Mouse (Mus musculus) bone marrow, adult 2 months (tissue): ENCODE data around the gene Vasp. TPM values are rescaled to one million over a fixed set of nuclear protein-coding genes. Genes with fewer than 3 reads are reported as not detected.

Experiments
- H3K27ac ChIP-seq: fragments of 200-500 bp; 2 replicates; pipeline ENCODE4 v1.5.1; 2012; ENCODE audit warnings: low read depth, mild to moderate bottlenecking, control low read depth, inconsistent platforms, low read length; ENCODE audit not compliant: control insufficient read depth, poor library complexity, insufficient read depth
- H3K4me1 ChIP-seq: fragments of 200-500 bp; 2 replicates; pipeline ENCODE4 v1.6.1; 2011; ENCODE audit warnings: low read length; ENCODE audit not compliant: control insufficient read depth, insufficient read depth
- H3K4me3 ChIP-seq: fragments of 200-500 bp; replicated peaks from 2 replicates; pipeline ENCODE3; 2011; ENCODE audit warnings: mild to moderate bottlenecking, low read depth, low read length, control low read depth; ENCODE audit not compliant: control insufficient read depth
- CTCF ChIP-seq: fragments of 200-500 bp; IDR thresholded peaks from 2 replicates; pipeline ENCODE4 v1.5.1; 2011; ENCODE audit warnings: low read length, control low read depth; ENCODE audit not compliant: control insufficient read depth, insufficient read depth
- POLR2A ChIP-seq: fragments of 200-500 bp; IDR thresholded peaks from 2 replicates; pipeline ENCODE4 v1.6.1; 2011; ENCODE audit warnings: low read depth, mild to moderate bottlenecking, control low read depth, low read length, borderline replicate concordance; ENCODE audit not compliant: control insufficient read depth
- WGBS: fragments of 180-500 bp; shearing (Covaris S2); methylation state at CpG from one replicate; pipeline ENCODE4 v1.1.7; 2018; 5-methylcytosine and 5-hydroxymethylcytosine counted together
- polyA plus RNA-seq: library from polyadenylated mRNA; stranded (reverse); fragments of >200 nt; gene quantifications from 2 replicates; pipeline ENCODE4 v1.2.4, GENCODE M21; 2011; ENCODE audit warnings: low replicate concordance; ENCODE audit not compliant: missing spikeins, insufficient read depth, insufficient read length

Gene Vasp
- polyA plus RNA-seq, 1 experiment: 135 TPM

DNA sequence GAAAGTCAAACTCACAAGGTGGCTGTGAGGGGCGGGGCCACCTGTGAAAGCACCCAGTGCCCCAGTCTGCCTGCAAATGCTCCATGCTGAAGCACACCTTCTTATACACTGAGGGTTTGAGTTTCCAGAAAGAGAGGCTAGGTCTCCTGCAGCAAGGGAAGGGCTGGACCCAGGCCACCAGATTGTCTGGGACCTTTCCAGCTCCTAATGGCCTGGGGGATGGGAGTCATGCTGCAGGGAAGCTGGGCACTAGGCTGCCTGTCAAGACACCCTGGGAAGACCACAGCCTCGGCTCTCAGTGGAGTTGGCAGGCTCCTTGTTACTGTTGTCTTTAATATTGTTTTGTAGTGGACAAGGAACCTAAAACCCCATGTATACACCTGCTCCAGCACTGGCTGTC is 35.2 kb downstream of the Vasp start:
- TF ChIP-seq CTCF (no peak), POLR2A (no peak)
- no peaks in the 10 kb centered on the region for H3K4me1 ChIP-seq
- 87% methylated on average over 2 of the region's 2 CpGs for WGBS
- H3K27ac ChIP-seq: no peak overlapping the region
- no peak overlapping the region for H3K4me3 ChIP-seq

DNA sequence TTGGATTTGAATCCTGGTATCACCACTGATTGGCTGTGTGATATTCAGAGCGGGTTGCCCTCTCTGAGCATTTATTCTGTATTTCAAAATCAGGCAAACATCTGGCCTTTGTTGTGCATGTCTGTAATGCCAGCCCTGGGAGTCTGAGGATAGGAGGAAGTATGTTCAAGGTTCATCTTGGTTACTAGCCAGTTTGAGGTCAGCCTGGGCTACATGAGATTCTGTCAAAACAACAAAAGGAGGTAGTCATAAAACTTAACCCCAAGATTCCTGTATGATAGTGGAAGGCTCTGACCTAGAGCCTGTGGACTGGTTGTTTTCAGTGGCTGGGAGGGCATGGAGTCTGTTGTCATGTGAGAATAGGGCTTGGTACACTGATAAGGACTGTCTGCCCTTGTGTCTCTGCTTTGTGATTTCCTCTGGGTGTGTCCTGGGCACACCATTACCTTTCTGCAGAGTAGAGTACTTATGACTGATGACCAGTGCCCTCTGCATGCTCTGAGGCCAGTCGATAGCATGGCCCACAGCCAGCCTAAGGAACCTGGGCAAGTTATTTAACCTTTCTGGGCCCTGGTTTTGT is 36.4 kb downstream of the Vasp start:
- WGBS: 59% methylated on average over 2 of the region's 2 CpGs
- no peaks in the 10 kb centered on the region for H3K4me1 ChIP-seq
- no peak overlapping the region for H3K4me3 ChIP-seq
- no peak overlapping the region for H3K27ac ChIP-seq
- TF ChIP-seq POLR2A (no peak), CTCF (no peak)

DNA sequence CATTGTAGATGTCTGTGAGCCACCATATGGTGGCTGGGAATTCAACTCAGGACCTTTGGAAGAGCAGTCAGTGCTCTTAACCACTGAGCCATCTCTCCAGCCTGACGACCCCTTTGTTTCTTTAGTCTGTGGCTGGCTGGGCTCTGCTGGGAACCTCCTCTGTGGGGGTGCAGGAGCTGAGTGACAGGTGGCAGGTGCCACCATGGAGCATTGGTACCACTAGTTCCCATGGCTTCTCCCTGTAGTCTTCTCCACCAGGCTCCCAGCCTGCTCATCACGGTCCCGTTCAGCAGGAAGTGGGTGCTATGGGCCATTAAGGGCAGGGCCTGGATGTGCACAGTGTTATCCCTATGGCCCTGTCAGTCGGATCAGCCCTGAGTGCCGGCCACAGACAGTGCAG is 37.0 kb downstream of the Vasp start:
- TF ChIP-seq POLR2A: no peak
- TF ChIP-seq CTCF: no peak
- no peaks in the 10 kb centered on the region for H3K4me1 ChIP-seq
- H3K27ac ChIP-seq: no peak overlapping the region

DNA sequence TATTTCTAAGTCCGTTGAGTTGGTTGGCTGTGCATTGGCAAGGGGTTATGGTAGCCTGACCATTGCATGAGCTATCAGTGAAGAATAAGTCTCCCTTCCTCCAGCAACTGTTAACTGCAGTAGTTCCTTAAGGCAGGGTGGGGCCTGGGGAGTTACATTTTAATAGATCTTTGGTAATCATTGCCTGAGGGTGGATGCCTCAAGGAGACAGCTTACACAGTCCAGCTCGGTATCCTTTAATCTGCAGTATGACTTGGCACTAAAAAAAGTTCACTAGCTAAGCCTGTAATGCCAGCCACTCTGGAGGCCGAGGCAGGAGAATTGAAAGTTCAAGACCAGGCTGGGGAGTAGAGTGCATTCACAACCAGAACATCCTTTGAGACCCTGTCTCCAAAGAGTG is 39.8 kb downstream of the Vasp start:
- no peak overlapping the region for H3K27ac ChIP-seq
- no peak overlapping the region for H3K4me3 ChIP-seq
- 76% methylated on average over 3 of the region's 3 CpGs for WGBS
- TF ChIP-seq CTCF: no peak
- TF ChIP-seq POLR2A: no peak
- no peaks in the 10 kb centered on the region; the same call in 1 of the 2 replicates for H3K4me1 ChIP-seq

More for the DNA sequence above, 37.0 kb downstream of the Vasp start:
- no peak overlapping the region for H3K4me3 ChIP-seq
- WGBS: 69% methylated on average over 5 of the region's 5 CpGs

DNA sequence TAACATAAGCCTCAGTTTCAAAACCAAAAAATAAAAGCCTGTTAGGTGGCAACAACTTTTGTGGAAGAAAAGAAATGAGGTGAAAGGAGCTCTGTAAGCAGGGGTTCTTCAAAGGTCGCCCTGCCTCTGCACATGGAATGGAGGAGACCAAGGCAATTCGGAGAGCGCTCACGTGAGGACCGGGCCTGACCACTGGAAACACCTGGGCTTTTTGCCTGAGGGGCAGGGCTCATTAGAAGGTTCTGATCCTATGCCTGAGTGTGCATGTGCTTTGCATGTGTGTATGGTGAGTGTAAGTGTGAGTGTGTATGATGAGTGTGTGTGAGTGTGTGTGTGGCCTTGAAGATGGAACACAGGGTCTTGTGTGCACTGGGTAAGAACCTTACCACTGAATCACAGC is 40.7 kb downstream of the Vasp start:
- WGBS: 93% methylated on average over 5 of the region's 5 CpGs
- no peak overlapping the region for H3K27ac ChIP-seq
- H3K4me1 ChIP-seq: no peaks in the 10 kb centered on the region; the same call in 1 of the 2 replicates

DNA sequence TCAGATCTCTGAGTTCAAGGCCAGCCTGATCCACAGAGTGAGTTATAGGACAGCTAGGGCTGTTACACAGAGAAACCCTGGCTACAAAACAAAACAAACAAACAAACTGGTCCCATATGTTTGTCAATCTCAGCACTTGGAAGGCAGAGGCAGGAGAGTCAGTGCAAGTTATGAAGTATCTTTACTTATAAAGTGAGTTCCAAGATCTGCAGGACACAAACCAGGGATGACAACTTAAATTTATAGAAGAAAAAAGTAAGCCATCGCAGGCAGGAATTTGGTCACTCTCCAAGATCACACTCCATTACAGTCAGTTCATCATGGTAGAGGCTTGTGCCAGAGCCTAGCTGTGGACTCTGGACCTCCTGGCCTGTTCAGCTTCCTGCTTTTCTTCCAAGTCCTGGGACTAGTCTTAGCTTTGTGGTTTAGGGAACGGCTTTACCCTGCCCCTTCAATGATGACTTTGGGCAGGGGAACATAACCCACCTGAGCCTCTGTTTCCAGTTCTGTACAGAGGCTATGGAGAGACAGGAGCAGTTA is 41.5 kb downstream of the Vasp start:
- TF ChIP-seq POLR2A (no peak), CTCF (no peak)
- 88% methylated on average over 2 of the region's 2 CpGs for WGBS
- no peak overlapping the region for H3K27ac ChIP-seq
- no peak overlapping the region for H3K4me3 ChIP-seq
- peaks cover 2% of the 10 kb centered on the region; the same call in 1 of the 2 replicates for H3K4me1 ChIP-seq

More for the DNA sequence above, 40.7 kb downstream of the Vasp start:
- TF ChIP-seq POLR2A: no peak
- no peak for TF ChIP-seq CTCF
- H3K4me3 ChIP-seq: no peak overlapping the region

- H3K4me1 ChIP-seq: peaks cover 2% of the 10 kb centered on the region; the same call in 1 of the 2 replicates
- peak overlapping the region; percentile 89; the same call in 1 of the 2 replicates for H3K27ac ChIP-seq
- peak overlapping the region; percentile 49 for H3K4me3 ChIP-seq
- WGBS: 25% methylated on average over 5 of the region's 5 CpGs
- TF ChIP-seq CTCF (no peak), POLR2A (no peak)
Observed at GRCm38 (mm10) chr7:19229404-19229803, 42.2 kb downstream of the Vasp start.

DNA sequence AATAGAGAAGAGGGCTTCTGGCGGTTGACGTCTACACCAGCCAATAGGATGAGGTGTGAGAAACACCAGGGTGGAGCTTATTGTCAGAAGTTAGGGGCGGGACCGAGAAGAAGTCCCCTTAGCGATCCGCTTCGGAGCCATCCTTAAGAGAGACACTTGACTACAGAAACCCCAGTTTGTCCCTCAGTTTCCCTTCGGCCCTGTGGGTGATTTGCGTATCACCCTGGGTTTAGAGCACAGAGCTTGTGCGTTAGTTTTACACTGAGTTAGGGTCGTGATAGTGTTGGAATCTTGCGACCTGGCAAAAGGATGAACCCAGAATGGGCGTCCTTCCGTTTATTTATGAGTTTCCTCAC is 42.8 kb downstream of the Vasp start:
- TF ChIP-seq CTCF (no peak), POLR2A (no peak)
- H3K4me3 ChIP-seq: peak overlapping the region; percentile 83
- H3K4me1 ChIP-seq: peaks cover 2% of the 10 kb centered on the region; the same call in 1 of the 2 replicates
- WGBS: under 1% methylated on average over 14 of the region's 14 CpGs
- peak overlapping the region; percentile 89 for H3K27ac ChIP-seq
